Mouse (Mus musculus) embryonic facial prominence, embryonic 13.5 days (tissue): Measurements from ENCODE around the gene Fnbp4. TPM values are rescaled to one million over a fixed set of nuclear protein-coding genes. Genes with fewer than 3 reads are reported as not detected.
"Not testable (repeated sequence)": the region's sequence is repeated elsewhere in the genome, so short reads cannot be mapped to it uniquely, and the experiment has no call there.

Experiments
- ATAC-seq: fragments of 200-750 bp; cut with Nextera tagmentation; 2 replicates; pipeline ENCODE4 v1.8.0; 2017; ENCODE audit warnings: low read depth; ENCODE audit not compliant: insufficient number of reproducible peaks, insufficient read depth, low FRiP score, low TSS enrichment
- H3K27ac ChIP-seq: fragments of 300-500 bp; sonication (generic); 2 replicates; pipeline ENCODE4 v1.5.1; 2015; ENCODE audit warnings: moderate library complexity, mild to moderate bottlenecking, inconsistent platforms
- H3K27me3 ChIP-seq: fragments of 300-500 bp; sonication (generic); 2 replicates; pipeline ENCODE4 v1.6.1; 2015; ENCODE audit warnings: mild to moderate bottlenecking, inconsistent platforms
- H3K36me3 ChIP-seq: fragments of 300-500 bp; sonication (generic); 2 replicates; pipeline ENCODE4 v1.6.1; 2015; ENCODE audit warnings: mild to moderate bottlenecking, inconsistent platforms
- H3K4me1 ChIP-seq: fragments of 300-500 bp; sonication (generic); 2 replicates; pipeline ENCODE4 v1.6.1; 2015; ENCODE audit warnings: inconsistent platforms
- H3K4me2 ChIP-seq: fragments of 300-500 bp; sonication (generic); 2 replicates; pipeline ENCODE4 v1.6.1; 2015; ENCODE audit warnings: moderate library complexity, mild to moderate bottlenecking, inconsistent platforms
- H3K4me3 ChIP-seq: fragments of 300-500 bp; sonication (generic); 2 replicates; pipeline ENCODE4 v1.5.1; 2015; ENCODE audit warnings: mild to moderate bottlenecking, inconsistent platforms
- H3K9ac ChIP-seq: fragments of 300-500 bp; sonication (generic); 2 replicates; pipeline ENCODE4 v1.6.1; 2015; ENCODE audit warnings: mild to moderate bottlenecking, inconsistent platforms
- H3K9me3 ChIP-seq: fragments of 300-500 bp; sonication (generic); 2 replicates; pipeline ENCODE4 v1.6.1; 2016; ENCODE audit warnings: inconsistent platforms
- WGBS: fragments of 180-500 bp; shearing (Covaris S2); methylation state at CpG from one replicate; pipeline ENCODE4 v1.1.7; 2015; ENCODE audit warnings: mixed read lengths; 5-methylcytosine and 5-hydroxymethylcytosine counted together
- polyA plus RNA-seq: library from polyadenylated mRNA; unstranded; fragments of >200 nt; fragmentation: Nextera tagmentation; extraction: Ambion mirVana; gene quantifications from 2 replicates; pipeline ENCODE4 v1.2.1, GENCODE M21; 2015

Gene Fnbp4
- polyA plus RNA-seq, 1 experiment from 2014 or later = 136 TPM

GRCm38 (mm10) chr2:90788126-90788525, 43.0 kb downstream of the Fnbp4 start:
- H3K9me3 ChIP-seq = no peaks in the 10 kb centered on the region
- ATAC-seq = no peak
- no peak overlapping the region for H3K4me2 ChIP-seq
- no peak overlapping the region for H3K4me3 ChIP-seq
- no peaks in the 10 kb centered on the region for H3K36me3 ChIP-seq
- H3K4me1 ChIP-seq = 0 out of 2 replicates have a peak, but pooled peaks cover 2% of the 10 kb centered on the region
- peaks cover 13% of the 10 kb centered on the region for H3K27me3 ChIP-seq
- H3K27ac ChIP-seq = no peak overlapping the region
- no peak overlapping the region for H3K9ac ChIP-seq
- WGBS = 73% methylated on average over 2 of the region's 2 CpGs

- Histone ChIP-seq H3K4me1 (no peaks in the 10 kb centered on the region), H3K36me3 (no peaks in the 10 kb centered on the region), H3K4me2 (no peak overlapping the region), H3K9me3 (no peaks in the 10 kb centered on the region), H3K4me3 (no peak overlapping the region), H3K27me3 (no peaks in the 10 kb centered on the region), H3K27ac (no peak overlapping the region), H3K9ac (no peak overlapping the region)
- WGBS = 76% methylated on average over 6 of the region's 6 CpGs
- no peak for ATAC-seq
Observed at GRCm38 (mm10) chr2:90808241-90809126, 63.3 kb downstream of the Fnbp4 start.

DNA sequence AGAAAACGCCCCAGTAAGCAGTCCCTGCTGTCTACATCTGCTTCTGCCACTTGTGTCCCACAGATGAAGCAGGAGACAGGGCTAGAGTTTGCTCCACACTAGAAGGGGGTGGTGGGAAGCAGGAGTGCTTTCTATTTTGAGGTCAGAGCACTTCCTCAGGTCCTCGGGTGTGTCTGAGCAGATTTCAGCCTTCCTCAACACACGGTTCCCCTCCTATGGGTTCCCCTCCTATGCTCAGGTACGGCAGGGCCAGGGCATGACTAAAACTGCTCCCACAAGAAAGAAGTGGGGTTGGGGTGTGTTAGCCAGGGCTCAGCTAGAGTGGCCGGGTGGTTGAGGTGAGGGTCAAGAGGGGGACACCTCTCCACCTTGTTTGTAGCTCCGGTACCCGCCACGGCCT, 65.6 kb downstream of the Fnbp4 start:
- H3K4me2 ChIP-seq = no peak overlapping the region
- no peaks in the 10 kb centered on the region for H3K36me3 ChIP-seq
- no peaks in the 10 kb centered on the region for H3K4me1 ChIP-seq
- 88% methylated on average over 8 of the region's 8 CpGs for WGBS
- no peaks in the 10 kb centered on the region for H3K9me3 ChIP-seq
- H3K27me3 ChIP-seq = no peaks in the 10 kb centered on the region
- no peak overlapping the region for H3K27ac ChIP-seq
- no peak overlapping the region for H3K4me3 ChIP-seq
- no peak for ATAC-seq
- no peak overlapping the region for H3K9ac ChIP-seq

DNA sequence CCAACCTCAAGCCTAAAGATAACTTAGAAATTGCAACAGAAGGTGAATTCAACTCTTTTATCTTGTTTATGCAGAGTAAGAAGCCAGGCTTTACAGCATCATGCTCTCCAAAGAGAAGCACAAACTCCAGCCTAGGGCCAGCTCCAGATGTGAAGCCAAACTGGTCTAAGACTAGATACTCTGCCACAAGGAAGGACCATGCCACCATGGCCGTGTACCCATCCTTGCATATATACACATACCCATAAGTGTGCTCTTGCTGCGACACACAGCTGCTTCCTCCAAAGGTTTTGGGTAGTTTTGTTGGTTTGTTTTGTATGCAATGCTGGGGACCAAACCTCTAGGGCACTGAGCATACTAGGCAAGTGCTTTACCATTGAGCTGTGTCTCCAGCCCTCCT, 70.1 kb downstream of the Fnbp4 start:
- no peaks in the 10 kb centered on the region for H3K9me3 ChIP-seq
- no peak overlapping the region for H3K9ac ChIP-seq
- ATAC-seq = no peak
- 89% methylated on average over 2 of the region's 2 CpGs for WGBS
- H3K4me2 ChIP-seq = no peak overlapping the region
- H3K27ac ChIP-seq = no peak overlapping the region
- H3K4me3 ChIP-seq = no peak overlapping the region
- H3K27me3 ChIP-seq = no peaks in the 10 kb centered on the region
- H3K36me3 ChIP-seq = no peaks in the 10 kb centered on the region
- H3K4me1 ChIP-seq = no peaks in the 10 kb centered on the region

DNA sequence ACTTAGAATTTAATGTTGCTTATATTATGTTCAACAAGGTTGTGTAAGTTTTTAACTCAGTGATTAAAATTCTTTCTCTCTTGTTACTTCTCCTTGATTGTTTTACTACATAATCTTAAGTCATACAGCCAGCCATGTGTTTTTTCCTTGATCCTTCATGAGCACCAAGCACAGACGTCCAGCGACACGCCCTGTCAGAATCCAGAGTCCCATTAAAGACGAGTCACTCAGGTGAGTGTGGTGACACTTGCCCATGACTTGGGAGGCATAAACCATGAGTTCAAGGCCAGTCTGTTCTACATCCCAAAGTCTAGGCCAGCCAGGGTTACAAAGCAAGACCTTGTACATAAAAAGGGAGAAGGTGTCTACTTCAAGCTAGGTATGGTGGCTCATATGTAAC, 71.0 kb downstream of the Fnbp4 start:
- Histone ChIP-seq H3K4me2 (no peak overlapping the region), H3K27ac (no peak overlapping the region), H3K9me3 (no peaks in the 10 kb centered on the region), H3K27me3 (no peaks in the 10 kb centered on the region), H3K4me3 (no peak overlapping the region), H3K4me1 (no peaks in the 10 kb centered on the region), H3K36me3 (no peaks in the 10 kb centered on the region), H3K9ac (no peak overlapping the region)
- 81% methylated on average over 4 of the region's 4 CpGs for WGBS
- no peak for ATAC-seq

GRCm38 (mm10) chr2:90818710-90819109, 73.5 kb downstream of the Fnbp4 start:
- Histone ChIP-seq H3K36me3 (no peaks in the 10 kb centered on the region), H3K4me3 (no peak overlapping the region), H3K27me3 (no peaks in the 10 kb centered on the region), H3K9me3 (no peaks in the 10 kb centered on the region), H3K9ac (no peak overlapping the region), H3K4me2 (no peak overlapping the region), H3K4me1 (no peaks in the 10 kb centered on the region), H3K27ac (no peak overlapping the region)
- ATAC-seq = no peak
- WGBS = 90% methylated on average over 3 of the region's 3 CpGs

- Histone ChIP-seq H3K4me2 (no peak overlapping the region), H3K4me3 (no peak overlapping the region), H3K9me3 (no peaks in the 10 kb centered on the region), H3K9ac (no peak overlapping the region), H3K27ac (no peak overlapping the region), H3K4me1 (no peaks in the 10 kb centered on the region), H3K36me3 (no peaks in the 10 kb centered on the region), H3K27me3 (no peaks in the 10 kb centered on the region)
- 77% methylated on average over 3 of the region's 3 CpGs for WGBS
- ATAC-seq = no peak
Observed at GRCm38 (mm10) chr2:90820894-90821293, 75.7 kb downstream of the Fnbp4 start.

DNA sequence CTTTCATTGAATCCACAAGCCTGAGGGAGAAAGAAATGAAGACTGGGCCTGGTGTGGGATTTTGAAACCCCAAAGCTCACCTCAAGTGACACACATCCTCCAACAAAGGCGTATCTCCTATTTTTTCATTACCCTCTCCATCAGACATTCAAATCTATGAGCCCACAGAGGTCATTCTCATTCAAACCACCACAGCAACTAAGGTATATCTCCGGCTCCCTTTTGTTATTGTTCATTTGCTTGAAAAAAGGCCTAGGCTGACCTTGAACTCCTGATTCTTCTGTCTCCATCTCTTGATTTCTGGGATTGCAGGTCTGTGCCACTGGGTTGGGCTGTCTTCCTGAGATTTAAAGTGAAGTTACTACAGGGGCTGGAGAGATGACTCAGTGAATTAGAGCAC, 77.8 kb downstream of the Fnbp4 start:
- Histone ChIP-seq H3K36me3 (no peaks in the 10 kb centered on the region), H3K4me1 (no peaks in the 10 kb centered on the region), H3K9ac (no peak overlapping the region), H3K4me3 (no peak overlapping the region), H3K4me2 (no peak overlapping the region), H3K27ac (no peak overlapping the region), H3K9me3 (no peaks in the 10 kb centered on the region), H3K27me3 (no peaks in the 10 kb centered on the region)
- ATAC-seq = no peak
- 88% methylated on average over 2 of the region's 2 CpGs for WGBS

GRCm38 (mm10) chr2:90823781-90824180, 78.6 kb downstream of the Fnbp4 start:
- 83% methylated on average over 6 of the region's 6 CpGs for WGBS
- no peaks in the 10 kb centered on the region for H3K4me1 ChIP-seq
- ATAC-seq = no peak
- H3K27ac ChIP-seq = no peak overlapping the region
- no peaks in the 10 kb centered on the region for H3K9me3 ChIP-seq
- H3K4me3 ChIP-seq = no peak overlapping the region
- no peak overlapping the region for H3K9ac ChIP-seq
- H3K27me3 ChIP-seq = no peaks in the 10 kb centered on the region
- H3K36me3 ChIP-seq = no peaks in the 10 kb centered on the region
- no peak overlapping the region for H3K4me2 ChIP-seq

DNA sequence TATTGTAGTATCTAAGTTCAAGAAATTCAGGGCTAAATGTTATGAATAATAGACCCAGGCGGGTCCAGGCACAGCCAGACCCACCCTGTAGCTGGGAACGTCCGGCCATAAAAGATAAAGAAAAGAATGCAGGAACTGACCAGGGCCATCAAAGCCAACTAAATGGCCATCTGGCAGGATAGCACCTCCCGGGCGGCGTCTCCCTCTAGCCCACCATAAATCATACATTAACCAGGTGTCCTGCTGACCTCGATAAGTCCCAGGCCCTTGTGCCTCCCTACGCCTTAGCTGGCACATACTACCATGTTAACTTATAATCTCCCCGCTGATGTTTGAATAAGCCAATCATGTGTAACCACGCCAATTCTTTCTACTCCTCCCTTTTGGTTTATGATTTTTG, 79.4 kb downstream of the Fnbp4 start:
- not testable (repeated sequence) for H3K4me2 ChIP-seq, ATAC-seq, H3K4me3 ChIP-seq, H3K27ac ChIP-seq, H3K27me3 ChIP-seq, H3K9ac ChIP-seq, H3K4me1 ChIP-seq, H3K9me3 ChIP-seq, H3K36me3 ChIP-seq
- WGBS = 84% methylated on average over 10 of the region's 10 CpGs

GRCm38 (mm10) chr2:90825515-90826172, 80.5 kb downstream of the Fnbp4 start:
- no peaks in the 10 kb centered on the region for H3K27me3 ChIP-seq

DNA sequence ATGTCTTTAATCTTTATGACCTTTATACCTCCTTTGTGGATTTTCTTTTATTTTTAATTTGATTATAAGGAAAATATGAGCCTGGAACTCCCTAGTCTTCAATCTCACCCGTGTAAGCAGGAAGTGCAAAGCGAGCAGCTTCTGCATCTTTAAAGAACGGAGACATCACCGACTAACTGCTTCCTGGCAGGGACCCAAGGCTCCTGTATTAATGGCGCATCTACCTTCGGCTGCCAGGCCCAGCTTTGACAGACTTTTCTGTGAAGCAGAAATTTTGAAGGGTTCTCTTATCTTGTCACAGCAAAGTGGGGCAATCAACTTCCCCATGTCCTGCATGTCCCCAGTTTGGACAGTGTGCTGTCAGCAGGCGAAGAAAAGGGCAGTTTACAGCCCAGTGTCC, 83.6 kb downstream of the Fnbp4 start:
- H3K9me3 ChIP-seq = no peaks in the 10 kb centered on the region
- WGBS = 60% methylated on average over 7 of the region's 7 CpGs
- no peak overlapping the region for H3K4me3 ChIP-seq
- ATAC-seq = no peak
- no peak overlapping the region for H3K27ac ChIP-seq
- H3K4me1 ChIP-seq = no peaks in the 10 kb centered on the region
- H3K27me3 ChIP-seq = no peaks in the 10 kb centered on the region
- H3K36me3 ChIP-seq = no peaks in the 10 kb centered on the region
- no peak overlapping the region for H3K9ac ChIP-seq
- no peak overlapping the region for H3K4me2 ChIP-seq

More at GRCm38 (mm10) chr2:90825515-90826172, 80.5 kb downstream of the Fnbp4 start:
- no peaks in the 10 kb centered on the region for H3K4me1 ChIP-seq
- 85% methylated on average over 11 of the region's 11 CpGs for WGBS
- H3K27ac ChIP-seq = no peak overlapping the region
- H3K36me3 ChIP-seq = no peaks in the 10 kb centered on the region
- H3K9me3 ChIP-seq = no peaks in the 10 kb centered on the region
- ATAC-seq = no peak
- H3K4me2 ChIP-seq = no peak overlapping the region
- no peak overlapping the region for H3K4me3 ChIP-seq
- no peak overlapping the region for H3K9ac ChIP-seq
